Mouse (Mus musculus): Measurements from ENCODE around the gene Mtmr4.

Mtmr4 gene

GRCm38 (mm10) chr11:87591526-87592353 lies at the start of gene Mtmr4:
Mtmr4 (plus strand) TSS chr11:87592162.
- ATAC-seq (ENCODE audit: low TSS enrichment), result peak; percentile 84

- ATAC-seq (ENCODE audit: low TSS enrichment), result no peak
These were observed 49.7 kb upstream of the Mtmr4 start for GRCm38 (mm10) chr11:87542285-87542684.

- no peak for ATAC-seq (ENCODE audit: low TSS enrichment)
These were observed 49.1 kb upstream of the Mtmr4 start for GRCm38 (mm10) chr11:87542906-87543305.

DNA sequence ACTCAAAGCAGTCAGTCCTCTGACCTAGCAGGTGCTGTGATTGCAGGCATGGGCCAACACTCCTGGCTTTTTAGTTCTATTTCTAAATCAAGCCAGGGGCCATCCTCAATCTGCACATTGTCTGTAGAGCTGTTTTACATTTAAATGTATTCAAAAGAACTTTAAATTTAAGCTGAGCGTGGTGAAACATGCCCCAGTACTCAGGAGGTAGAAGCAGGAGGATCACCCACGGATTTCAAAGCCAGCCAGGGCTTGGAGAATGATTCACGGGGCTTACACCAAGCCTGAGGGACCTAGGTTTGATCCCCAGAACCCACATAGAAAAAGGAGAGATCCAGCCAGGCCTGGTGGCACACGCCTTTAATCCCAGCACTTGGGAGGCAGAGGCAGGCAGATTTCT lies 38.6 kb upstream of the Mtmr4 start:
- peak; percentile 90 for ATAC-seq (ENCODE audit: low TSS enrichment)

DNA sequence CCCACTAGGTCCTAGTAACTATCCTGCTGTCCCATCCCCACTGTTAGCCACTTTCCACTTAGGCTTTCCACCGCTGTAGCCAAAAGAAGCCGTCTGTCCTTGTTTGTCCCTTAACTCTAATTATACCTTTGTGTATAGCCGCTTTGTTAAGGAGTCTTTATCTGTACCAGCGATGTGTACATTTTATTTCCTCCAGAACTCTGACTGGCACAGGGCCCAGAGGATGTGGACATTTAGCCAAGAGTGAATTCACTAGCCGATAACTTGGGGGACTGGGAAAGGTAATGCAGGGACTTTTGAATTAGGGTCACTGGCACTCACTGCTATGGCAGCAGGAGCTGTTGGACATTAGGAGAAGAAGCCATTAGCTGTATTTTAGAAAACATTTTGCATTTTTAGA lies 37.6 kb upstream of the Mtmr4 start:
- ATAC-seq (ENCODE audit: low TSS enrichment), result no peak; the same call in 1 of the 2 replicates

GRCm38 (mm10) chr11:87555106-87555703 lies 36.8 kb upstream of the Mtmr4 start:
- no peak for ATAC-seq (ENCODE audit: low TSS enrichment)

- ATAC-seq (ENCODE audit: low TSS enrichment), result peak; percentile 50; the same call in 1 of the 2 replicates
These were observed 30.8 kb upstream of the Mtmr4 start for GRCm38 (mm10) chr11:87561208-87561607.

DNA sequence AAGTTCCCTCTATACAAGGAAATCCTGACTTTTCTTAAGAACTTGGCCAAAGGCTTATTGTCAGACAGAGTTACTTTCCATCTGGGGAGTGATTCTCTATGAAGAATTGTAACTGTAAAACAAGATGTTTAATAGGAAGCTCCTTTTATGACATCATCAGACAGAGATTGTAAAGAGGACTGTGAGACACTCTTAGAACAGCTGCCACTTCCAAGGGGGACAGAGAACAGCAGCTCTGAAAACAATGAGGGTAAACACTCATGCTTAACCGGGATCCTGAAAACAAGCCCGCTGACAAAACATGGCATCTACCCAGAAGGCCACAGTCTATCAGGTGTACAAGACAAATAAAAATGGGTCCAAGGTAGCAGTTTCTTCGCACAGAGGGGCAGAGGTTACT lies 25.5 kb upstream of the Mtmr4 start, which contains the start of gene Gm11492:
TSS of gene Gm11492 (plus strand) at position 153 of the 400 bp plus-strand sequence.
- ATAC-seq (ENCODE audit: low TSS enrichment), result no peak

DNA sequence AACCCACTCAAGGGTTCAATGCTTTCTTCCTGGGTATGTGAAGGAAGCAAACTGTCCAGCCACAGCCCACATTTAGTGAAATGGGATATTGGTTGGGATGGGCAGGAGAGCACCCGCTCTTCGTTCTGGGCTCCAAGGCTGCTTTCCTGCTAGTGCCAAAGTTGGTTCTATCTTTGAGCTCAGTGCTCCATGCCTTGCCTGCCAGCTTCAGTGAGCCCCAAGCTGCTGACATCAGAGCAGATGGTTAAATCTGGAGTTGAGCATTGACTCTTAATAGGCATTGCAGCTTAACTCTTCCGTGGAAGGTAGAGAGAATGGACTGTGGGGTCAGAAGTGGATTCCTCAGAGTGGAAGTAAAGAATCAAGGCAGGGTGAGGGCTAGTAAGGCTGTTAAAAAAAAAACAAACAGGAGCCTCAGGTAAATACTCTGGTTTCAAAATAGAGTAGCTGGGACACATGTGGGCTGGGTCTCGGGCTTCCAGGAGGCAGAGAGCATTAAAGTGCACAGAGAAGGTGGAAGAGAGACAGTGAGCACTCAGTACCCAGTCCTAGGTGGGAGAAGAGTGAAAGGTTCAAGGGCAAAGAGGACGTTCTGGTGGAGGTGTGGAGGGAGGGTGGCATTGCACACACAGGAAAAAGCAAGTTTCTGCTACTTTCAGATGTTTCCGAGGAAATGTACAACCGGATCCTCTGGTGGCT lies 23.6 kb upstream of the Mtmr4 start, which contains the start of gene Sept4:
TSS of gene Sept4 (plus strand) at position 649 of the 699 bp plus-strand sequence.
- peak; percentile 60 for ATAC-seq (ENCODE audit: low TSS enrichment)

DNA sequence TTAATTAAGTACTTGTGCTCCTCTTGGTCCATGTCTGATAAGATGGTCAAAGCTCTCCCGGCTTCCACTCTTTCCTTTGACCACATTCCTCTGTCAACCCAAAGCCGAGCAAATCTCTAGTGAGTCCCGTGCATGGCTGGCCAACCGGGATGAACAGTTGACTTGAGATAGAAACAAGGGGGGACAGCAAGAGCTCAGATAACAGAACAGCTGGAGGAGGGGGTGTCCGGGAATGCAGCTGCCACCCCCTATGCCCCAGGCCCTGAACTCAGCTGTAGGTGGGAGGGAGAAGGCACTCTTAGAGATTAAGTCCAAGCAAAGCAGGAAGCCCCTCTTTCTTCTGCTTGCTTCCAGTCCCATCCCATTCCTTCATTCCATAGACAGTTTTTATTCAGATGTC lies 21.2 kb upstream of the Mtmr4 start:
- no peak for ATAC-seq (ENCODE audit: low TSS enrichment)

DNA sequence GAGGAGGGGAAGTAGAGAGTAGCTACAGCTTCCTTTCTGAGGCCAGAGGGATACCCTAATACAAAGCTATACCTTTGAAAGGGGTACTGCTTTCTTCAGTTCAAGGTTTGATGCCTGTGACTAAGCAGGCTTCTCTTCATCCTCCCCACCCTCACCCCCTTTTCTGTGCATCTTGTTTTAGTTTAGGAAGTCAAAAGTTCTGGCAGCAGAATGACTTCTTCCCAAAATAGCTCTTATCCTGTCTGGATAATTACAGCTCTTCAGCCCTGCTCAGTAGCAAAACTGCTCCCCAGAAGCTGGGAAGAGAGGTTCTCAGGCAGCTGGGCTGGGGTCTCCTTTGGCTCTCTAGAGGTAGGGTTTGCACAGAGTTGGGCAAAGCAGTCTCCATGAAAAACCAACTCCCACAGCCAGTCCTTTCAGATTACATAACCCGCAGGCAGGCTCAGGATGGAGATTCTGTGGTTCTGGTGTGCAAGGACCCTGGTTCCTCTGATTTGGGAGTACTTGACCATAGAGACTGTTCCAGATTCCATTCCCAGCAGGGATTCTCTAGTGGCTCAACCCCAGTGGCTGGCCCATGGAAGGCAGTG lies 20.5 kb upstream of the Mtmr4 start:
- ATAC-seq (ENCODE audit: low TSS enrichment), result peak; percentile 42; the same call in 1 of the 2 replicates

GRCm38 (mm10) chr11:87573751-87574150 lies 18.2 kb upstream of the Mtmr4 start:
- no peak for ATAC-seq (ENCODE audit: low TSS enrichment)

GRCm38 (mm10) chr11:87574520-87575180 lies 17.3 kb upstream of the Mtmr4 start:
- ATAC-seq (ENCODE audit: low TSS enrichment), result no peak

GRCm38 (mm10) chr11:87577601-87578248 lies 14.2 kb upstream of the Mtmr4 start:
- ATAC-seq (ENCODE audit: low TSS enrichment), result peak; percentile 32

DNA sequence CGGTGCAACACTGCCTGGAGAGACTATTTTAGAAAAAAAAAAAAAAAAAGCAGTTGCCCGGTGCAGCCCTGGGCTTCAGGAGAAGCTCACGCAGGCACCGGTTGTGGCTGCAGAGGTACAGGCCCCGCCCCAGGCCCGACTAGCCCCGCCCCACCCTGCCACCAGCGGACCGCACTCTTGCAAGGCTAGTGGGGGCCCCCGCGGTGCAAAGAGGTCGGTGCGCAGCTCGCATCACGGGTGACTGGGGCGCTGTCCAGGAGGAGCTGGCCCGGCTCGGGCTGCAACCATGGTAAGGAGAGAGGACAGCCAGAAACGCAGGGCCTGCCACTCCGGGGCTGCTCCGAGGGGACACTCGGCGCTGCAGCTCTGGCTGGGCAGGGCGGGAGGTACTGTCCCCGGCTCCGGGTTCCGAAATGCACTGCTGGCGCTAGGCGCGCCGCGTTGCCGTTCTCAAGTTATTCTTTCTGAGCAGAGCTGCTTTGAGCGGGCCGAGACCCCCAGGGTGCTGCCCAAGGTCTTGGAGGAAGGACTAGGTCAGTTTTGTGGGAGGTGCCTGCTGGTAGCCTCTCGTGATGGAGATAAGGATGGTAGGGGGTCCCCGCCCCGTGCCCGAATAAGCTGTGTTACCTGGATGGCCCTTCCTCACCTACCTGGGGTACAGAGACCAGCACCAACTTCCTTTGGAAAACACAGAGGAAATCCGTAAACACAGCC lies 13.6 kb upstream of the Mtmr4 start:
- peak; percentile 68 for ATAC-seq (ENCODE audit: low TSS enrichment)

DNA sequence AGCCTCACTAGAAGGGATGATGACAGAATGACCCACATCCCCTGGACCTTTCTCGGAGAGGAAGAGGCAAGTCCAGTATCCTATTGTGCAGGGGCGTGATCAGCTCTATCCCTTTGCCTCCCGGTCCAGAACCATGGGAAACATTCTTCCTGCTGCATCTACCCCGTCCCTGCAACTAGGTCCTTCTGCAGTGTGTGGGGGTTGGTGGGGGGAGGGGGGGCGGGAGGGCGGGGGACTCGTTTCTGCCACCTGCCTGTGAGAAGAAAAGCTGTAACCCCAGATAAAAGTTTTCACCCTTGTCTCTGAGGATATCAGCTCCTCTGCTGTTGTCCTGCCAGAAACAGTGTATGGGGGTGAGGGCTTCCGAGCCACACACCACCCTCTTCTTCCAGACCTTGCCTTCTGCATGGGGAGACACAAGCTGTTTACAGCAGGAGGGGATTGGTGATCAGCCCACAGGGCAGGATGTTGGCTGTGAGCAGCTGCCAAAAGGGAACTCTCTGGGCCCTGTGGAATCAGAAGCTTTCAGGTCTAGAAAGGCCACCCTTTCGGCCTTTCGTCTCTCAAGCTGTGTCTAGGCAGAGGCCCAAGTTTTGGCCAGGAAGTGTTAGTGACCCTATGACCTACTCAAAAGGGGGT lies 12.9 kb upstream of the Mtmr4 start:
- ATAC-seq (ENCODE audit: low TSS enrichment), result peak; percentile 11; the same call in 1 of the 2 replicates

DNA sequence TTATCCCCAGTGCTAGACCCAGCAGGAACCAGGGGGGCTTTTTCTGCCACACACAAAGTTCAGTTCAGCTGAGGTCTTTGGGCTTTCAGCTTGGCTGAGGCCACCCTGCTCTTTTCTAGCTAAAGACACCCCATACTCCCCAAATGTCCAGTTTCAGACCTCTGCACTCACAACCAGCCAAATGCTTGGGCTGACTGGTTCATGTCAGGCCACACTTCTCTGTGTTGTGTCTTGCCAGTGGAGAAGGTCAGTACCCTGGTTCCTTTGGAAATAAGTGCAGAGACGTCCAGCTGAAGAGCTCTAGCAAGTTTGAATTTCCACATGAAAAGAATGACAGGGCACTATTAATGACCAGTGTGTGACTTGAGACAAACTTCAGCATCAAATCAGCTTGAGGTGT lies 12.2 kb upstream of the Mtmr4 start:
- no peak for ATAC-seq (ENCODE audit: low TSS enrichment)

GRCm38 (mm10) chr11:87580543-87581085 lies 11.3 kb upstream of the Mtmr4 start:
- no peak for ATAC-seq (ENCODE audit: low TSS enrichment)

DNA sequence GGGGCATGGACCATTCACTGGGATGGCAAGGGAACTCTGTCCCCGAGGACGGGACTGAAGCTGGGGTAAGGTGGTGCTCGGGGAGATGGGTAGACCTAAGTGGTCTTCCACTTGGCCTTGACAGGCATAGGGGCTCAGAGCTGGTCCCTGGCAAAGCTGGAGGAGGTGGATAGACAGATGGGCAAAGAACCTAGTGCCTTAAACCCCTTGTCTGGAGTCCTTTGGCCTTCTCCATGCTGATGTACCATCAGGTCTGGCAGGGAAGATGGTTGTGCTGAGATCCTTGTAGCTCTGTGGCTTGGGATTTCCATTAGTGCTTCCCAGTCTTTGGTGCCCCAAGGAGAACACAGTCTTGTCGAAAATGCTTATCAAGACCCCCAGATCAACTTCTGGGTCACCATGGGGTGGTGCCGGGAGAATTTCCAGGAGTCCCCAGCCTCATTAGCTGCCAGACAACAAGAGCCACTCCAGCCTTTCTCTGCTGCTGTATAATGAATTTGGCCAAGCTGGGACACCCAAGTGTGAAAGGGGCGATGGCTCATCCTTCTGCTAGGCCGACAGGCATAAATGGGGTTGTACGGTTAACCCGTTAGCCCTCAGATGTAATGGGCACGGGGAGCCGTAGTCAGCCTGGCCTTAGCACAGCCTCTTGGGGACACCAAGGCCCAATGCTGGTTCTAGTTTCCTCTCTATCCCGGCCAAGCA lies 10.6 kb upstream of the Mtmr4 start:
- ATAC-seq (ENCODE audit: low TSS enrichment), result no peak

Measured in frontal cortex, adult (tissue).